Mouse (Mus musculus): ENCODE data around the gene Ms4a7. TPM values are rescaled to one million over a fixed set of nuclear protein-coding genes. Genes with fewer than 3 reads are reported as not detected.
"Not testable (repeated sequence)": the region's sequence is repeated elsewhere in the genome, so short reads cannot be mapped to it uniquely, and the experiment has no call there.

Ms4a7 gene
- polyA plus RNA-seq, 1 experiment from 2014 or later = 2.2 TPM

- H3K36me3 ChIP-seq = no peaks in the 10 kb centered on the region
- no peaks in the 10 kb centered on the region for H3K4me1 ChIP-seq (replicated peaks)
- H3K9ac ChIP-seq (replicated peaks) = no peak overlapping the region
- no peaks in the 10 kb centered on the region for H3K27me3 ChIP-seq
- ATAC-seq (ENCODE audit: insufficient number of reproducible peaks, insufficient read depth, low FRiP score, low TSS enrichment, low read depth) = no peak
- no peak overlapping the region for H3K4me2 ChIP-seq
- 0 out of 2 replicates have a peak, but pooled peaks cover 3% of the 10 kb centered on the region for H3K9me3 ChIP-seq
- WGBS = 88% methylated on average over 1 of the region's 1 CpGs
- no peak overlapping the region for H3K27ac ChIP-seq
- H3K4me3 ChIP-seq (replicated peaks) = no peak overlapping the region
Measured at GRCm38 (mm10) chr19:11321123-11321522, 14.8 kb downstream of the Ms4a7 start.

GRCm38 (mm10) chr19:11316786-11317185, 19.2 kb downstream of the Ms4a7 start:
- Histone ChIP-seq H3K36me3 (no peaks in the 10 kb centered on the region), H3K9ac (replicated peaks) (no peak overlapping the region), H3K4me1 (replicated peaks) (no peaks in the 10 kb centered on the region), H3K27ac (no peak overlapping the region), H3K4me3 (replicated peaks) (no peak overlapping the region), H3K27me3 (no peaks in the 10 kb centered on the region), H3K4me2 (no peak overlapping the region), H3K9me3 (0 out of 2 replicates have a peak, but pooled peaks cover 3% of the 10 kb centered on the region)
- no peak for ATAC-seq (ENCODE audit: insufficient number of reproducible peaks, insufficient read depth, low FRiP score, low TSS enrichment, low read depth)
- WGBS = 88% methylated on average over 4 of the region's 4 CpGs

- H3K36me3 ChIP-seq = no peaks in the 10 kb centered on the region
Measured at GRCm38 (mm10) chr19:11314354-11314753, 21.6 kb downstream of the Ms4a7 start, which contains the start of gene Ms4a14. Gene Ms4a14, minus strand, starts transcription at chr19:11314454.

GRCm38 (mm10) chr19:11308888-11309287, 27.1 kb downstream of the Ms4a7 start:
- H3K27me3 ChIP-seq = no peaks in the 10 kb centered on the region
- H3K4me1 ChIP-seq (replicated peaks) = no peaks in the 10 kb centered on the region
- no peak overlapping the region for H3K4me3 ChIP-seq (replicated peaks)
- H3K9me3 ChIP-seq = no peaks in the 10 kb centered on the region
- H3K9ac ChIP-seq (replicated peaks) = no peak overlapping the region
- no peaks in the 10 kb centered on the region for H3K36me3 ChIP-seq
- no peak for ATAC-seq (ENCODE audit: insufficient number of reproducible peaks, insufficient read depth, low FRiP score, low TSS enrichment, low read depth)
- no peak overlapping the region for H3K4me2 ChIP-seq
- no peak overlapping the region for H3K27ac ChIP-seq

More at GRCm38 (mm10) chr19:11314354-11314753, 21.6 kb downstream of the Ms4a7 start, which contains the start of gene Ms4a14:
- Histone ChIP-seq H3K9me3 (0 out of 2 replicates have a peak, but pooled peaks cover 3% of the 10 kb centered on the region), H3K9ac (replicated peaks) (no peak within 1 kb of the TSS), H3K4me3 (replicated peaks) (no peak within 1 kb of the TSS), H3K4me2 (no peak within 1 kb of the TSS), H3K4me1 (replicated peaks) (no peaks in the 10 kb centered on the region), H3K27me3 (no peaks in the 10 kb centered on the region), H3K27ac (no peak within 1 kb of the TSS)
- 80% methylated on average over 1 of the region's 1 CpGs for WGBS
- ATAC-seq (ENCODE audit: insufficient number of reproducible peaks, insufficient read depth, low FRiP score, low TSS enrichment, low read depth) = no peak

GRCm38 (mm10) chr19:11299529-11299928, 36.4 kb downstream of the Ms4a7 start:
- not testable (repeated sequence) for H3K27me3 ChIP-seq; H3K4me1 ChIP-seq (replicated peaks); H3K36me3 ChIP-seq; H3K27ac ChIP-seq; H3K4me3 ChIP-seq (replicated peaks); H3K4me2 ChIP-seq; H3K9ac ChIP-seq (replicated peaks); H3K9me3 ChIP-seq; ATAC-seq (ENCODE audit: insufficient number of reproducible peaks, insufficient read depth, low FRiP score, low TSS enrichment, low read depth)
- WGBS = 60% methylated on average over 4 of the region's 4 CpGs

GRCm38 (mm10) chr19:11298939-11299338, 37.0 kb downstream of the Ms4a7 start:
- H3K9ac ChIP-seq (replicated peaks) = no peak overlapping the region
- no peaks in the 10 kb centered on the region for H3K27me3 ChIP-seq
- no peak for ATAC-seq (ENCODE audit: insufficient number of reproducible peaks, insufficient read depth, low FRiP score, low TSS enrichment, low read depth)
- H3K27ac ChIP-seq = no peak overlapping the region
- no peak overlapping the region for H3K4me2 ChIP-seq
- WGBS = 70% methylated on average over 2 of the region's 2 CpGs
- H3K36me3 ChIP-seq = no peaks in the 10 kb centered on the region
- H3K4me3 ChIP-seq (replicated peaks) = no peak overlapping the region
- H3K9me3 ChIP-seq = no peaks in the 10 kb centered on the region; the same call in 1 of the 2 replicates
- no peaks in the 10 kb centered on the region for H3K4me1 ChIP-seq (replicated peaks)

- H3K4me3 ChIP-seq (replicated peaks) = peak overlapping the region; percentile 41
- H3K36me3 ChIP-seq; H3K4me1 ChIP-seq (replicated peaks); H3K9ac ChIP-seq (replicated peaks); H3K27ac ChIP-seq; H3K9me3 ChIP-seq; H3K27me3 ChIP-seq; ATAC-seq (ENCODE audit: insufficient number of reproducible peaks, insufficient read depth, low FRiP score, low TSS enrichment, low read depth): not testable (repeated sequence)
- H3K4me2 ChIP-seq = peak overlapping the region; percentile 55
- WGBS = 13% methylated on average over 3 of the region's 3 CpGs
Measured at GRCm38 (mm10) chr19:11293616-11294015, 42.3 kb downstream of the Ms4a7 start.

GRCm38 (mm10) chr19:11292990-11293389, 43.0 kb downstream of the Ms4a7 start:
- WGBS = 8% methylated on average over 12 of the region's 12 CpGs
- Histone ChIP-seq H3K27me3 (no peaks in the 10 kb centered on the region), H3K9me3 (no peaks in the 10 kb centered on the region), H3K4me3 (replicated peaks) (peak overlapping the region; percentile 41), H3K27ac (no peak overlapping the region), H3K4me2 (peak overlapping the region; percentile 55), H3K4me1 (replicated peaks) (no peaks in the 10 kb centered on the region), H3K9ac (replicated peaks) (peak overlapping the region; percentile 44; the same call in 1 of the 2 replicates), H3K36me3 (no peaks in the 10 kb centered on the region)
- ATAC-seq (ENCODE audit: insufficient number of reproducible peaks, insufficient read depth, low FRiP score, low TSS enrichment, low read depth) = no peak

GRCm38 (mm10) chr19:11283773-11284172, 52.2 kb downstream of the Ms4a7 start, which contains the start of gene Ms4a5:
Gene Ms4a5, minus strand, starts transcription at chr19:11283873.
- no peaks in the 10 kb centered on the region for H3K36me3 ChIP-seq
- no peaks in the 10 kb centered on the region for H3K4me1 ChIP-seq (replicated peaks)
- no peaks in the 10 kb centered on the region for H3K9me3 ChIP-seq
- 92% methylated on average over 2 of the region's 2 CpGs for WGBS
- H3K27ac ChIP-seq = no peak within 1 kb of the TSS
- no peak within 1 kb of the TSS for H3K9ac ChIP-seq (replicated peaks)
- H3K4me3 ChIP-seq (replicated peaks) = no peak within 1 kb of the TSS
- no peak within 1 kb of the TSS for H3K4me2 ChIP-seq
- H3K27me3 ChIP-seq = no peaks in the 10 kb centered on the region
- no peak for ATAC-seq (ENCODE audit: insufficient number of reproducible peaks, insufficient read depth, low FRiP score, low TSS enrichment, low read depth)

GRCm38 (mm10) chr19:11280223-11280622, 55.7 kb downstream of the Ms4a7 start:
- WGBS = 87% methylated on average over 3 of the region's 3 CpGs
- H3K36me3 ChIP-seq = no peaks in the 10 kb centered on the region
- no peak overlapping the region for H3K4me2 ChIP-seq
- no peak overlapping the region for H3K4me3 ChIP-seq (replicated peaks)
- no peaks in the 10 kb centered on the region for H3K27me3 ChIP-seq
- H3K4me1 ChIP-seq (replicated peaks) = no peaks in the 10 kb centered on the region
- no peak overlapping the region for H3K9ac ChIP-seq (replicated peaks)
- no peak overlapping the region for H3K27ac ChIP-seq
- no peaks in the 10 kb centered on the region for H3K9me3 ChIP-seq
- ATAC-seq (ENCODE audit: insufficient number of reproducible peaks, insufficient read depth, low FRiP score, low TSS enrichment, low read depth) = no peak

GRCm38 (mm10) chr19:11276431-11276830, 59.5 kb downstream of the Ms4a7 start:
- no peaks in the 10 kb centered on the region for H3K4me1 ChIP-seq (replicated peaks)
- no peaks in the 10 kb centered on the region for H3K27me3 ChIP-seq
- no peaks in the 10 kb centered on the region for H3K9me3 ChIP-seq
- ATAC-seq (ENCODE audit: insufficient number of reproducible peaks, insufficient read depth, low FRiP score, low TSS enrichment, low read depth) = no peak
- H3K9ac ChIP-seq (replicated peaks) = no peak overlapping the region
- H3K4me2 ChIP-seq = no peak overlapping the region
- no peaks in the 10 kb centered on the region for H3K36me3 ChIP-seq
- WGBS = 75% methylated on average over 5 of the region's 5 CpGs
- no peak overlapping the region for H3K27ac ChIP-seq
- no peak overlapping the region for H3K4me3 ChIP-seq (replicated peaks)

Measured in limb, embryonic 12.5 days (tissue).